Mouse (Mus musculus) inflammation-experienced regulatory T-cells, adult 6 months (primary cell): Measurements from ENCODE around the gene Rnf43. TPM values are rescaled to one million over a fixed set of nuclear protein-coding genes. Genes with fewer than 3 reads are reported as not detected.

ENCODE experiments used
- ATAC-seq: one replicate; pipeline ENCODE4 v1.8.0; 2017
- polyA plus RNA-seq, 3 experiments: library from polyadenylated mRNA; unstranded; fragments of 100-300 nt; shearing (Covaris generic); gene quantifications; one replicate each; pipeline ENCODE4 v1.2.1; 2017

Gene Rnf43
- polyA plus RNA-seq, 3 experiments from 2014 or later, result 35.2 to 53.0 (median 47.2) TPM

- no peak for ATAC-seq
Observed at GRCm38 (mm10) chr11:87761806-87762701, 99.5 kb downstream of the Rnf43 start.

- ATAC-seq, result no peak
Observed at GRCm38 (mm10) chr11:87762702-87763385, 100.3 kb downstream of the Rnf43 start.

- no peak for ATAC-seq
Observed at GRCm38 (mm10) chr11:87763511-87763987, 101.0 kb downstream of the Rnf43 start.

GRCm38 (mm10) chr11:87763988-87764876 is 101.7 kb downstream of the Rnf43 start:
- ATAC-seq, result no peak

- no peak for ATAC-seq
Observed at GRCm38 (mm10) chr11:87768745-87769144, 106.2 kb downstream of the Rnf43 start.

- peak; percentile 67 for ATAC-seq
Observed at GRCm38 (mm10) chr11:87770989-87771388, 108.5 kb downstream of the Rnf43 start.

- ATAC-seq, result no peak
Observed at GRCm38 (mm10) chr11:87772354-87772753, 109.8 kb downstream of the Rnf43 start.

GRCm38 (mm10) chr11:87778100-87778765 is 115.7 kb downstream of the Rnf43 start:
- no peak for ATAC-seq

- ATAC-seq, result no peak
Observed at GRCm38 (mm10) chr11:87778915-87779314, 116.4 kb downstream of the Rnf43 start.

- ATAC-seq, result no peak
Observed at GRCm38 (mm10) chr11:87779392-87779791, 116.9 kb downstream of the Rnf43 start.

- ATAC-seq, result no peak
Observed at GRCm38 (mm10) chr11:87780130-87780529, 117.6 kb downstream of the Rnf43 start.

Other genes with a start within 250 kb of the Rnf43 start
- gene Gm11492, start 96.1 kb upstream of the Rnf43 start, polyA plus RNA-seq, result not detected
- 1 to 10 TPM in 2 of 3 experiments, under 1 TPM in 1; 0.28 to 1.9 (median 1.8) TPM for gene Sept4, start 93.8 kb upstream of the Rnf43 start, polyA plus RNA-seq
- gene Mtmr4, start 70.6 kb upstream of the Rnf43 start, polyA plus RNA-seq, result 10 to 100 TPM in 2 of 3 experiments, 1 to 10 TPM in 1; 8.4 to 10.3 (median 10.3) TPM
- under 1 TPM; 0.21 to 0.34 (median 0.23) TPM for gene Hsf5, start 45.6 kb upstream of the Rnf43 start, polyA plus RNA-seq
- gene Supt4a, start 74.8 kb downstream of the Rnf43 start, polyA plus RNA-seq, result 100 to 1,000 TPM; 357 to 377 (median 371) TPM
- 1 to 10 TPM; 1.7 to 3.8 (median 3.4) TPM for gene Tspoap1, start 97.8 kb downstream of the Rnf43 start, polyA plus RNA-seq
- not detected for gene Mpo, start 130.9 kb downstream of the Rnf43 start, polyA plus RNA-seq
- not detected for gene Lpo, start 165.6 kb downstream of the Rnf43 start, polyA plus RNA-seq
- 10 to 100 TPM in 1 of 3 experiments, 1 to 10 TPM in 2; 5.0 to 11.2 (median 5.6) TPM for gene Mks1, start 190.5 kb downstream of the Rnf43 start, polyA plus RNA-seq
- gene Epx, start 212.8 kb downstream of the Rnf43 start, polyA plus RNA-seq, result not detected
- gene Olfr462, start 229.5 kb downstream of the Rnf43 start, polyA plus RNA-seq, result not detected
- gene Olfr463, start 234.7 kb downstream of the Rnf43 start, polyA plus RNA-seq, result not detected